Mouse (Mus musculus) liver, adult 2 months (tissue): ENCODE measurements at regions not wholly inside any gene's neighbourhood (a gene's known extent, or its start where the extent isn't known, plus 50 kb on each side); places are given as distances from the start of the nearest gene placed in this dataset.

Source experiments
- DNase-seq: peaks from one replicate; pipeline ENCODE4 v3.0.0-alpha.2; 2011; ENCODE audit warnings: low read depth, low spot score; ENCODE audit errors: extremely low read depth
- H3K27ac ChIP-seq: fragments of 200-500 bp; replicated peaks from 2 replicates; pipeline ENCODE4 v1.5.1; 2012; ENCODE audit warnings: low read depth, mild to moderate bottlenecking, control low read depth, inconsistent platforms, low read length; ENCODE audit not compliant: insufficient read depth
- H3K27me3 ChIP-seq: fragments of 200-500 bp; 2 replicates; pipeline ENCODE4 v1.6.1; 2012; ENCODE audit warnings: mild to moderate bottlenecking, moderate library complexity, low read length, inconsistent platforms; ENCODE audit not compliant: control insufficient read depth, insufficient read depth
- H3K36me3 ChIP-seq: fragments of 200-500 bp; 2 replicates; pipeline ENCODE4 v1.6.1; 2012; ENCODE audit warnings: low read length, inconsistent platforms; ENCODE audit not compliant: control insufficient read depth, insufficient read depth
- H3K4me1 ChIP-seq: fragments of 200-500 bp; 2 replicates; pipeline ENCODE4 v1.6.1; 2011; ENCODE audit warnings: low read length; ENCODE audit not compliant: control insufficient read depth, insufficient read depth
- H3K4me3 ChIP-seq: fragments of 200-500 bp; 2 replicates; pipeline ENCODE4 v1.5.1; 2011; ENCODE audit warnings: low read depth, mild to moderate bottlenecking, control low read depth, low read length, moderate library complexity; ENCODE audit not compliant: insufficient read depth
- H3K79me2 ChIP-seq: fragments of 200-500 bp; 2 replicates; pipeline ENCODE4 v1.6.1; 2012; ENCODE audit warnings: inconsistent platforms, mild to moderate bottlenecking, low read length, moderate library complexity; ENCODE audit not compliant: control insufficient read depth, insufficient read depth
- H3K9ac ChIP-seq: fragments of 200-500 bp; 2 replicates; pipeline ENCODE4 v1.6.1; 2012; ENCODE audit warnings: low read depth, mild to moderate bottlenecking, control low read depth, inconsistent platforms, low read length
- CTCF ChIP-seq: fragments of 200-500 bp; IDR thresholded peaks from 2 replicates; pipeline ENCODE4 v1.5.1; 2011; ENCODE audit warnings: low read depth, low read length, control low read depth
- POLR2A ChIP-seq: fragments of 200-500 bp; IDR thresholded peaks from 2 replicates; pipeline ENCODE4 v1.6.1; 2011; ENCODE audit warnings: low read length, control low read depth; ENCODE audit not compliant: insufficient read depth; ENCODE audit errors: extremely low read depth
- WGBS: fragments of 180-500 bp; shearing (Covaris S2); methylation state at CpG from one replicate; pipeline ENCODE4 v1.1.7; 2018; 5-methylcytosine and 5-hydroxymethylcytosine counted together

- DNase-seq = peak; percentile 15
Observed at GRCm38 (mm10) chr19:53448206-53448605, 57.8 kb upstream of the Smndc1 start.

GRCm38 (mm10) chr19:53447754-53448153, 57.4 kb upstream of the Smndc1 start:
- H3K27me3 ChIP-seq = no peaks in the 10 kb centered on the region
- TF ChIP-seq CTCF (no peak), POLR2A (no peak)
- H3K79me2 ChIP-seq = no peaks in the 10 kb centered on the region
- no peak for DNase-seq
- no peak overlapping the region for H3K9ac ChIP-seq
- no peak overlapping the region for H3K4me3 ChIP-seq
- no peaks in the 10 kb centered on the region for H3K36me3 ChIP-seq
- H3K4me1 ChIP-seq = no peaks in the 10 kb centered on the region
- H3K27ac ChIP-seq = 0 out of 2 replicates have a peak overlapping the region, but pooled peaks have one; percentile 30
- WGBS = 79% methylated on average over 6 of the region's 6 CpGs

More at GRCm38 (mm10) chr19:53448206-53448605, 57.8 kb upstream of the Smndc1 start:
- WGBS = 77% methylated on average over 10 of the region's 10 CpGs
- no peaks in the 10 kb centered on the region for H3K4me1 ChIP-seq
- no peak for TF ChIP-seq CTCF
- TF ChIP-seq POLR2A = no peak
- peak overlapping the region; percentile 19; the same call in 1 of the 2 replicates for H3K27ac ChIP-seq
- H3K79me2 ChIP-seq = no peaks in the 10 kb centered on the region
- H3K9ac ChIP-seq = no peak overlapping the region
- H3K27me3 ChIP-seq = no peaks in the 10 kb centered on the region
- no peaks in the 10 kb centered on the region for H3K36me3 ChIP-seq
- no peak overlapping the region for H3K4me3 ChIP-seq

GRCm38 (mm10) chr19:53446216-53446615, 55.8 kb upstream of the Smndc1 start:
- WGBS = 53% methylated on average over 5 of the region's 5 CpGs
- DNase-seq = no peak
- Histone ChIP-seq H3K4me1 (no peaks in the 10 kb centered on the region), H3K36me3 (no peaks in the 10 kb centered on the region), H3K27me3 (no peaks in the 10 kb centered on the region), H3K4me3 (no peak overlapping the region), H3K27ac (no peak overlapping the region), H3K79me2 (no peaks in the 10 kb centered on the region), H3K9ac (no peak overlapping the region)
- TF ChIP-seq POLR2A (no peak), CTCF (no peak)

GRCm38 (mm10) chr19:53444646-53445045, 54.3 kb upstream of the Smndc1 start:
- WGBS = 77% methylated on average over 5 of the region's 5 CpGs
- Histone ChIP-seq H3K79me2 (no peaks in the 10 kb centered on the region), H3K27me3 (no peaks in the 10 kb centered on the region), H3K9ac (no peak overlapping the region), H3K4me3 (no peak overlapping the region), H3K36me3 (no peaks in the 10 kb centered on the region), H3K27ac (no peak overlapping the region), H3K4me1 (no peaks in the 10 kb centered on the region)
- no peak for DNase-seq
- TF ChIP-seq CTCF (no peak), POLR2A (no peak)

GRCm38 (mm10) chr19:53442756-53443654, 52.6 kb upstream of the Smndc1 start:
- Histone ChIP-seq H3K79me2 (no peaks in the 10 kb centered on the region), H3K36me3 (no peaks in the 10 kb centered on the region), H3K4me1 (peaks cover 2% of the 10 kb centered on the region; the same call in 1 of the 2 replicates), H3K9ac (no peak overlapping the region), H3K27ac (no peak overlapping the region), H3K27me3 (no peaks in the 10 kb centered on the region), H3K4me3 (no peak overlapping the region)
- WGBS = 87% methylated on average over 22 of the region's 22 CpGs
- no peak for DNase-seq
- TF ChIP-seq POLR2A = no peak
- no peak for TF ChIP-seq CTCF

GRCm38 (mm10) chr19:53442132-53442610, 51.8 kb upstream of the Smndc1 start:
- DNase-seq = no peak
- no peaks in the 10 kb centered on the region for H3K36me3 ChIP-seq
- no peaks in the 10 kb centered on the region for H3K27me3 ChIP-seq
- H3K9ac ChIP-seq = no peak overlapping the region
- H3K27ac ChIP-seq = no peak overlapping the region
- no peak overlapping the region for H3K4me3 ChIP-seq
- no peaks in the 10 kb centered on the region for H3K79me2 ChIP-seq
- peaks cover 3% of the 10 kb centered on the region; the same call in 1 of the 2 replicates for H3K4me1 ChIP-seq
- WGBS = 95% methylated on average over 4 of the region's 4 CpGs
- TF ChIP-seq CTCF = no peak
- no peak for TF ChIP-seq POLR2A
